Mouse (Mus musculus) myocyte (in vitro differentiated cells): Measurements from ENCODE around the gene Dao.

Experiments
- CEBPB ChIP-seq: IDR thresholded peaks from 2 replicates; pipeline ENCODE4 v1.6.1; 2011; ENCODE audit warnings: mild to moderate bottlenecking, moderate library complexity; ENCODE audit not compliant: poor library complexity, insufficient read depth, severe bottlenecking
- E2F4 ChIP-seq: IDR thresholded peaks from one replicate; pipeline ENCODE4 v1.6.1; 2011; ENCODE audit warnings: mild to moderate bottlenecking, control low read depth, moderate library complexity; ENCODE audit not compliant: insufficient read depth
- MAX ChIP-seq: IDR thresholded peaks from one replicate; pipeline ENCODE4 v1.6.1; 2011; ENCODE audit warnings: low read depth, mild to moderate bottlenecking, control low read depth
- MYOD1 ChIP-seq, 3 experiments: IDR thresholded peaks; one replicate each; pipeline ENCODE4 v1.6.1; 2011; ENCODE audit warnings: control low read depth in 2 of 3, low read depth in 2 of 3, mild to moderate bottlenecking in 2 of 3, moderate library complexity in 1 of 3; ENCODE audit not compliant: insufficient read length in 2 of 3, control insufficient read depth in 1 of 3
- MYOG ChIP-seq, 3 experiments: IDR thresholded peaks; one replicate each; pipeline ENCODE4 v1.6.1; 2011; ENCODE audit warnings: control low read depth in 2 of 3, low read depth in 2 of 3, mild to moderate bottlenecking in 2 of 3; ENCODE audit not compliant: insufficient read length in 2 of 3, control insufficient read depth in 1 of 3, insufficient read depth in 1 of 3
- POLR2A ChIP-seq: IDR thresholded peaks from one replicate; pipeline ENCODE4 v1.6.1; 2011; ENCODE audit warnings: low read depth, mild to moderate bottlenecking, control low read depth, moderate library complexity; ENCODE audit not compliant: insufficient read length
- POLR2AphosphoS2 ChIP-seq: IDR thresholded peaks from one replicate; pipeline ENCODE4 v1.6.1; 2011; ENCODE audit warnings: low read depth, control low read depth; ENCODE audit not compliant: insufficient read length
- TCF12 ChIP-seq: IDR thresholded peaks from one replicate; pipeline ENCODE4 v1.6.1; 2011; ENCODE audit warnings: mild to moderate bottlenecking, control low read depth; ENCODE audit not compliant: poor library complexity, insufficient read depth, severe bottlenecking
- TCF3 ChIP-seq: IDR thresholded peaks from one replicate; pipeline ENCODE4 v1.6.1; 2011; ENCODE audit warnings: low read depth, control low read depth; ENCODE audit not compliant: insufficient read length
- USF1 ChIP-seq: IDR thresholded peaks from one replicate; pipeline ENCODE4 v1.6.1; 2011; ENCODE audit warnings: low read depth, mild to moderate bottlenecking, control low read depth, moderate library complexity

DNA sequence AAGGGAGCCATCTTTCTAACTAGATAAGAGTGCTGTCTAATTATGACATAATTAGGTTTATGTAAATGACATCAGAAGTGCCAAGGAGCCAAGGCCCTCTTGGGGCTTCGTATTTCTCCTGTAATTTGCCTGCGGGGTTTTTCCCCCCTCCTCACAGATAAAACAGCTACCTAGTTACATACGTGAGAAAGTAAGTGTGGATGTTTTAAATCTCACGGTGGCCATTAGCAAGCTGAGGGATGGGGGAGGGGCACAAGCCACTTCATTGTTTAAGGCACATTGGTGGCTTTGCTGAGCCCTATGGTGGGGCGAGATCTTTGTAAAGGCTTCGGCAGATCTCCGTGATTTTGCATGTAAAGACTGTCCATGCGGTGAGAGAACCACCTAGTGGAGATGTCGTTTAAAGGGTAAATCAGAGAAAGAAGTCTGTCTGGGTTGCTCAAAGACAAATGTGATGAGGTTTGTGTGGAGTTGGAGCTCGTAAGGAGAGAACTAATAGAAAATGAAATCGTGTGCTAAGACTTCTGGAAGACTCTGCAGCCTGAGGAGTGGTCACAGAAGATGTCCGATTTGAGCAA is 45.3 kb downstream of the Dao start:
- no peak for TF ChIP-seq POLR2A
- no peak for TF ChIP-seq E2F4
- TF ChIP-seq MYOG (IDR thresholded peaks at IDR 0.05; ENCODE audit: control insufficient read depth in 1 of 3, insufficient read depth in 1 of 3, insufficient read length in 2 of 3, low read depth in 2 of 3): no peak
- no peak for TF ChIP-seq MYOD1 (IDR thresholded peaks at IDR 0.05; ENCODE audit: control insufficient read depth in 1 of 3, insufficient read length in 2 of 3, low read depth in 2 of 3)
- TF ChIP-seq TCF12: no peak
- no peak for TF ChIP-seq MAX
- no peak for TF ChIP-seq POLR2AphosphoS2
- TF ChIP-seq CEBPB: no peak
- TF ChIP-seq USF1: no peak
- TF ChIP-seq TCF3: no peak
